Mouse (Mus musculus): ENCODE measurements around the gene Ascl5.

GRCm38 (mm10) chr1:136017907-136018313, 32.7 kb upstream of the Ascl5 start:
- TF ChIP-seq CTCF (IDR thresholded peaks at IDR 0.05; ENCODE audit: low read depth) (no peak), EP300 (IDR thresholded peaks at IDR 0.05; ENCODE audit: low read depth) (no peak)

Measured in heart, postnatal 0 days (tissue).